Mouse (Mus musculus) kidney, adult 9 months (tissue): ENCODE data around the gene Slc25a41.
"Not testable (repeated sequence)": the region's sequence is repeated elsewhere in the genome, so short reads cannot be mapped to it uniquely, and the experiment has no call there.

ENCODE experiments used
- DNase-seq: peaks from one replicate; pipeline ENCODE4 v3.0.0; 2022

Gene Slc25a41

GRCm38 (mm10) chr17:57041554-57041953 lies at the start of gene Slc25a41:
Gene Slc25a41, minus strand, starts transcription at chr17:57041654.
- DNase-seq, result no peak

- DNase-seq, result no peak
Measured at GRCm38 (mm10) chr17:57087049-57087832, 45.8 kb upstream of the Slc25a41 start, which contains the start of gene Tubb4a. Gene Tubb4a, minus strand, starts transcription at chr17:57087782.

DNA sequence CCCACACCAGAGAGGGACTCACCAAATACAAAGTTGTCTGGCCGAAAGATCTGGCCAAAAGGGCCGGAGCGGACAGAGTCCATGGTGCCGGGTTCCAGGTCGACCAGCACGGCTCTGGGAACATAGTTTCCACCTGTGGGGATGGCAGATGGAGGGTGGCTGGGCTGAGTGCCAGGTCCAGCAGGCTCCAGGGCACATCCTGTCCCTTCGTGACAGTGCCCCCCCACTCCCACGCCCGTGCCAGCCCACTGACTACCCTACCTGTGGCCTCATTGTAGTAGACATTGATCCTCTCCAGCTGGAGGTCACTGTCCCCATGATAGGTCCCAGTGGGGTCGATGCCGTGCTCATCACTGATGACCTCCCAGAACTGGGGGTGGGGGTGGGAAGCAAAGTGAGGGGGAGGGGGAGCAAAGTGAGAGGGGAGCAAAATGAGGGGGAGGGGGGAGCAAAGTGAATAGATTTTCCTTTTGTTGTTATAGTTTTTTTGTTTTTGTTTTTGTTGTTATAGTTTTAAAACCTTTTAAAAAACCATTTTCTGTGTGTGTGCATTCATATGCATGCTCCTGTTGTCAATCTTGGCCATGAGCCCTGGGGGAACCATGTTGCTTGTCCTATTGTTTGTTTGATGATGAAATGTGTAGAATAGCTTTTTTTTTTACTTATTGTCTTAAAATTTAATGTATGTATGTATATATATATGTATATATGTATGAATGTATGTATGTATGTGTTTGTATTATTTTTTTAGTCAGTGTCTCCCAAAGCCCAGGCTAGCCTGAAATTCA lies 44.7 kb upstream of the Slc25a41 start:
- DNase-seq, result no peak

DNA sequence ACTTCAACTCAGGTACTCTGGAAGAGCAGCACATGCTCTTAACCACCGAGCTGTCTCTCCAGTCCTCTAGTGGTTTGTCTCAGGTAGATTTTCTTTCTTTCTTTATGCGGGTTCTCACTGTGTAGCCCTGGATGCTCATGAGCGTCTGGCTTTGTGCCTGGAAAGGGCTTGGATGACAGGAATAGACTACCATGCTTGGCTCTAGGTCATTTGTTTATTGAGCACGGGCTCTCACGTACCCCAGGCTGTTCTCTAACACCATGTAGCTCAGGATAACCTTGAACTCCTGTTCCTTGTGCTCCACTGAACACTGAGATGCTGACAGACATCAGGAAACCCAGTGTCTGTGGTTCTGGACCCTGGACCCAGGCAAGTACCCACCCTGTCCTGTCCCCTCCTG lies 41.0 kb upstream of the Slc25a41 start:
- no peak for DNase-seq

- DNase-seq, result no peak
Measured at GRCm38 (mm10) chr17:57081234-57081842, 39.9 kb upstream of the Slc25a41 start.

DNA sequence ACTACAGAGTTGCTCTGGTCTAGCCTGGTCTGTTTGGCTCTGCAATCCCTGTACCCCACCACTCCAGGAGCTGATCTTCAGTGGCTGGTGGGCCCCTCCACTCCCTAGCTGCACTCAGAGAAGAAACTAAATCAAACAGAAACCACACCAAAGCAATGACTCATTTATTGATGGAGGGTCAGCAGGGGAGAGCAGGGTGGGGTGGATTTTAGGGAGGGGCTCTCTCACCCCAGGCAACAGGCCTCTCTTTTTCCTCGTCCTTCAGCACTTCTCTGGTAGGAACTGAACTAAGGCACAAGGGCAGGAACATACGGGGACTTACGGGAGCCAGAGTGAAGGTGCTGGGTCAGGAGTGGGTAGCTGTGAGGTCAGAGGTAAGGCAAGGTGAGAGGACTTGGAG lies 38.5 kb upstream of the Slc25a41 start:
- no peak for DNase-seq

GRCm38 (mm10) chr17:57078336-57078735 lies 36.9 kb upstream of the Slc25a41 start, which contains the start of gene Dennd1c:
Gene Dennd1c, minus strand, starts transcription at chr17:57078514.
- no peak for DNase-seq

DNA sequence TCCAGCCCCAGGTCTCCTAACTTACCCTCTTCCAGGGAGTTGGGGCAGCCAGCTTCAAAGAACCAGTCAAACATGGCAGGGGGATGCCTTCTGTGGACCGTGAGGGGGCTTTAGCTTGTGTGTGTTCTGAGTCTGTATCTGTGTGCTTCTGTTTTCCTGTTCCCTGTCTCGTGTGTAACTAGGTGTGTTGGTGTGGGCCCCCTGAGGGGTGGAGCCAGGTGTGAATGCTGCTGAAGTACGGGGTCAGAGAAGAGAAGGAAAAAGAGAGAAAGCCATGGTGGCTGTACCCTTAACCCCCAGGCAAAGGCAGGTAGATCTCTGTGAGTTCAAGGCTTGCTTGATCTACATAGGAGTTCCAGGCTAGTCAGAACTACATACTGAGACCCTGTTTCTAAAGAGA lies 35.5 kb upstream of the Slc25a41 start:
- no peak for DNase-seq

GRCm38 (mm10) chr17:57070699-57071098 lies 29.2 kb upstream of the Slc25a41 start:
- peak; percentile 55 for DNase-seq

DNA sequence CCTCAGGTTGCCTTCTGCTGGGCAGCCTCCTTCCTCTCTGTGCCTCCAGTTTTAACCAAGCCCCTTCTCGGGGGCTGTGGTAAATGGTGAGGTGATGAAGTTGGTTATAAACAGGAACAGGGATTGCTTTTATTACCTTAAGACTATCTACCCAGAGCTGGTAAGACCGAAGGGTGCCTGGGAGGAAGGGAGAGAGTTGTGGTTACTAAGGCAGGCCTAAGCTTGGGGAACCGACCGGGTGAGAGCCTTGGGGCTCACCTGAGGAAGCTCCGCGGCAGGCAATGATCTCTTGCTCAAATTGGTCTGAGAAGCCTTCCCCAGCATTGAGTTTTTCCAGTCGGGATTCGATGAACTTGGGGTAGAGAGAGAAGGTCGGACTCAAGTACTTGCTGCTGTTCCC lies 28.8 kb upstream of the Slc25a41 start:
- DNase-seq, result no peak

DNA sequence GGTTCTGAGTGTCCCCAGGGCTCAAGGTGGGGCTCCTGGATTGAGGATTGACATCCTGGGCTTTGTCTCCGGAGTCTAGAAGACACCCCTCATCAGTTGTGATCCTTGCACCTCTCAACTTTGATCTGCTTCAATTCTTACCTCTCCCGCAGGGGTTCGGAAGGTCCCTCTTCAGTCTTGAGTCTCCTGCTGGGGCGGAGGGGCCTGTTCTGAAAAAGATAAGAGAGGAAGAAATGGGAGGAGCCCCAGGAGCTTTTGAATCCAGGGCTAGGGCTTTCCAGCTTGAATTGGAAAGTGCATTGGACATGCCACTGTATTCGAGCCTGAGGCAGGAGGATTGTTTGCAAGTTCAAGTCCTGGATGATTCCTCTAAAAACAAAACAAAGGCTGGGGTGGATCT lies 25.5 kb upstream of the Slc25a41 start:
- DNase-seq, result no peak

- peak; percentile 30 for DNase-seq
Measured at GRCm38 (mm10) chr17:57063031-57063430, 21.6 kb upstream of the Slc25a41 start.

- peak; percentile 51 for DNase-seq
Measured at GRCm38 (mm10) chr17:57062548-57062947, 21.1 kb upstream of the Slc25a41 start.

DNA sequence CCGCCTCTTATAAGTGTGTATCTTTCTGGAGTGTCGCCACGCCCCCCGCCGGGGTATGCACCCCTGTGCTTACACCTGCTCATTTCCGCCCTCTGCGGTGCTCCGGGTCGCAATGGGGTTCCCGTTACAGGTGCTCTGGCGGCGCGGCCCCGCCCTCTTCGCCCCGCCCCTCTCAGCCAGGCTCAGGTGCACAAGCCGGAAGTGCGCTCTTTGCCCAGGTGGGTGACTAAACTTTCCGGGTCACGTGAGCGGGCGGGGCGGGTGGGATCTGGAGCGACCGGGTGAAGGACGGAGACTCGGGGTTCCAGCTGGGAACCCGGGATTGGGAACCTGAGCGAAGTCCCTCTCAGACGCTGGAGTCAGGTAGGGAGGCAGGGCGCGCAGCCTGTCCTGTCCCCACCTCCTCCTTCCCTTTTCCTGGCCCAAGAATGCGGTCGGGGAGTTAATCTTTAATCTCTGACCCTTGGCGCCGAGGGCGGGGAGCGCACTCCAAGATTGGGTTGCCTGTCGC lies 20.6 kb upstream of the Slc25a41 start:
- DNase-seq, result peak; percentile 92

DNA sequence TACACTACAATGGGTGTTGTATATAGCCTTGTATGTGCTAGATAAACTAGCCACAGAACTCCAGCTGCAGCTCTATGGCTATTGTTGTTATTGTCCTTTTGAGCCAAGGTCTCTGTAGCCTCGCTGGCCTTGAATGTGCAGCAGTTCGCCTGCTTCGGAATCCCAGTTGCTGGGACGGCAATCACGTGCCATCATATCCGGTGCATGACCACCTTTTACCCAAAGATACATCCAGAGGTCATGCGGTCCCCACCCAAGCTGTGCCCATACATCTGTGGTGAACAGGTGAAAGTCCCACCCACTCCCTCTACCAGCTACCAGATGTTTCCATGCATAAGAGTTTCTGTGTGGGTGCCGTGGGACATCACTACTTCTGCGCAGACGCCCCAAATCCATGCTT lies 19.6 kb upstream of the Slc25a41 start:
- peak; percentile 40 for DNase-seq

DNA sequence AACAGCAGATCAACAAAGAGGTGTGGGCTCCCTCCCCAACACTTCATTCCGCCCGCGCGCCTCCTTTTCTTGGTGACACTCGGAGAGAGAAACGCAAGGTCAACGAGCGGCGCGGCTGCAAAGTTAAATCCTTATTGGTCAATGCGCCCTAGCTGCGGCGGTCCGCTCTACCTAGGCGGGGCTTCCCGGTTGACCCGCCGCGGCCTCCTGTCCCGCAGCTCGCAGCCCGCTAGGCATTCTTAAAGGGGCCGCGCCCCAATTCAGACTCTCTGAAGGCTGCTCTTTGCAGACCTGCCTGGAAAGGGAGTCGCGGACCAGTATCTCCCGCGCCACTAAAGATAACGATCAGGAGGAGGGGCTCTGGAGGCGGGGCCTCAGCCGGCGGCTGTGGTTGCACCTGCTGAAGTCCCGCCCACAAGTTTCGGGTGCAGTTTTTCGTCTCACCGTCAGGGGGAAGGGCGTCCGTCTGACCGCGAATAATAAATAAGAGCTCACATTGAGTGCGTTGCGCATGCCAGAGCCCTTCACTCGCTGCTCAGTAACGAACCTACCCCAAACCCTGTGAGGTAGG lies 18.9 kb upstream of the Slc25a41 start:
- peak; percentile 99 for DNase-seq

- DNase-seq, result peak; percentile 76
Measured at GRCm38 (mm10) chr17:57059486-57059977, 18.1 kb upstream of the Slc25a41 start, which contains the start of gene Slc25a23. Gene Slc25a23, minus strand, starts transcription at chr17:57059863.

DNA sequence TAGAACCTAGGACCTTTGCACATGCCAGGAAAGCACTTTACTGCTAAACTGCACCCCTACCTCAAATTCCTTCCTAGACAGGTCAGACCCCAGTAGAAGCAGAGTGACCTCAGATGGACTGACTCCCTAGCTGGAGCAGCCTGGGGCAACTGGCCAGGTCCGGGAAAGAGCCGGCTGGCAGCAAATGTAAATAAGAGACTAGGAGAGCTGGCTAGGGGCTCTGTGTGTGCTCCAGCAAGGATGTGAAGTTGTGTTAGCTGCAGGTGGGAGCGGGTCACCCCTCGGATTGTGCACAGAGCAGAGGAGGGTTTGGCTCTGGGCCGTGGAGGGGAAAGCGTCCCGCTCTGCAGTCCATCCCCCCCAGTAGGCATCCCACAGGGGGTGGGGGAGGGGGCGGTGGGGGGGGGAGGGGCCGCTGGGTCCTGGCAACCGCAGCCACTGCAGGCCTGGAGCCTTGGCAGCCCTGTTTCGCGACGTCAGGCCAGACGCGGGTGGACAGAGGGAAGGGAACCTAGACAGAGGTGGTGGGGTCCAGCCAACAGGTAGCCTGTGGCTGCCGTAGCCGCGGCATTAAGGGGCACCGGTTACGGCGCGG lies 17.5 kb upstream of the Slc25a41 start, which contains the start of gene Crb3:
Gene Crb3 (plus strand): TSS at position 215 of the 595 bp plus-strand sequence.
- DNase-seq, result peak; percentile 46

- no peak for DNase-seq
Measured at GRCm38 (mm10) chr17:57056246-57056645, 14.8 kb upstream of the Slc25a41 start.

- not testable (repeated sequence) for DNase-seq
Measured at GRCm38 (mm10) chr17:57051679-57052078, 10.2 kb upstream of the Slc25a41 start.

- no peak for DNase-seq
Measured at GRCm38 (mm10) chr17:57048816-57049215, 7.4 kb upstream of the Slc25a41 start.

DNA sequence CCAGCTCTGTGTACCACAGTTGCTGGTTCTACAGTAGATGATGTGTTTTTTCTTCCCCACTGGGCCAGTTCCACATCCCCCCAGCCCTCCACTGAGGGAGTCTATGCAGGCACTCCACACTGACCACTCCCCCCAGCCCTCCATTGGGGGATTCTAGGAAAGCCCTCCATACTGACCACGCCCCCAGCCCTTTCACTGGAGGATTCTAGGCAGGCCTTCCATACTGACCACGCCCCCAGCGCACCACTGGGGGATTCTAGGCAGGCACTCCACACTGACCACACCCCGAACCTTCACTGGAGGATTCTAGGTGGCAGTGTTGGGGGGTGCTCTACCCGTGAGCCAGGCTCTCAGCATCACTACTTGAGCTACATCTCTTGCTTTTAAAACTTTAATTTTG lies 6.0 kb upstream of the Slc25a41 start:
- DNase-seq, result no peak
